Mouse (Mus musculus): ENCODE measurements around the gene 4922502D21Rik.
"Not testable (repeated sequence)": the region's sequence is repeated elsewhere in the genome, so short reads cannot be mapped to it uniquely, and the experiment has no call there.

The 4922502D21Rik gene

GRCm38 (mm10) chr6:129331610-129332009 lies at the start of gene 4922502D21Rik:
4922502D21Rik (minus strand) TSS chr6:129331796.
- DNase-seq (ENCODE audit: low spot score) = no peak

GRCm38 (mm10) chr6:129380454-129380853 lies 48.9 kb upstream of the 4922502D21Rik start:
- no peak for DNase-seq (ENCODE audit: low spot score)

- no peak for DNase-seq (ENCODE audit: low spot score)
Measured at GRCm38 (mm10) chr6:129374937-129375471, 43.4 kb upstream of the 4922502D21Rik start.

- DNase-seq (ENCODE audit: low spot score) = no peak
Measured at GRCm38 (mm10) chr6:129369374-129370132, 38.0 kb upstream of the 4922502D21Rik start.

GRCm38 (mm10) chr6:129365959-129366359 lies 34.4 kb upstream of the 4922502D21Rik start:
- DNase-seq (ENCODE audit: low spot score) = peak; percentile 20

GRCm38 (mm10) chr6:129363942-129364341 lies 32.3 kb upstream of the 4922502D21Rik start:
- no peak for DNase-seq (ENCODE audit: low spot score)

GRCm38 (mm10) chr6:129359515-129359914 lies 27.9 kb upstream of the 4922502D21Rik start:
- no peak for DNase-seq (ENCODE audit: low spot score)

- no peak for DNase-seq (ENCODE audit: low spot score)
Measured at GRCm38 (mm10) chr6:129356430-129356829, 24.8 kb upstream of the 4922502D21Rik start.

- DNase-seq (ENCODE audit: low spot score) = no peak
Measured at GRCm38 (mm10) chr6:129355774-129356173, 24.2 kb upstream of the 4922502D21Rik start.

- no peak for DNase-seq (ENCODE audit: low spot score)
Measured at GRCm38 (mm10) chr6:129351091-129351490, 19.5 kb upstream of the 4922502D21Rik start.

- no peak for DNase-seq (ENCODE audit: low spot score)
Measured at GRCm38 (mm10) chr6:129349524-129350352, 18.1 kb upstream of the 4922502D21Rik start.

GRCm38 (mm10) chr6:129344408-129344807 lies 12.8 kb upstream of the 4922502D21Rik start:
- no peak for DNase-seq (ENCODE audit: low spot score)

GRCm38 (mm10) chr6:129342391-129342790 lies 10.8 kb upstream of the 4922502D21Rik start, which contains the start of gene Clec12a:
Clec12a (plus strand) TSS chr6:129342691.
- not testable (repeated sequence) for DNase-seq (ENCODE audit: low spot score)

- DNase-seq (ENCODE audit: low spot score) = no peak
Measured at GRCm38 (mm10) chr6:129337751-129338150, 6.2 kb upstream of the 4922502D21Rik start.

- peak; percentile 7 for DNase-seq (ENCODE audit: low spot score)
Measured at GRCm38 (mm10) chr6:129333674-129334078, 2.1 kb upstream of the 4922502D21Rik start.

GRCm38 (mm10) chr6:129326568-129327150 lies 4.9 kb downstream of the 4922502D21Rik start:
- DNase-seq (ENCODE audit: low spot score) = no peak

- no peak for DNase-seq (ENCODE audit: low spot score)
Measured at GRCm38 (mm10) chr6:129326016-129326415, 5.6 kb downstream of the 4922502D21Rik start.

GRCm38 (mm10) chr6:129319331-129319730 lies 12.3 kb downstream of the 4922502D21Rik start:
- no peak for DNase-seq (ENCODE audit: low spot score)

- no peak for DNase-seq (ENCODE audit: low spot score)
Measured at GRCm38 (mm10) chr6:129318395-129318794, 13.2 kb downstream of the 4922502D21Rik start.

- no peak for DNase-seq (ENCODE audit: low spot score)
Measured at GRCm38 (mm10) chr6:129316463-129316862, 15.1 kb downstream of the 4922502D21Rik start.

- no peak for DNase-seq (ENCODE audit: low spot score)
Measured at GRCm38 (mm10) chr6:129315698-129316097, 15.9 kb downstream of the 4922502D21Rik start.

- no peak for DNase-seq (ENCODE audit: low spot score)
Measured at GRCm38 (mm10) chr6:129314655-129315168, 16.9 kb downstream of the 4922502D21Rik start.

Data from yolk sac, embryonic 10.5 days (tissue).